Mouse (Mus musculus) forebrain, embryonic 10.5 days (tissue): ENCODE measurements around the gene Fnbp1. TPM values are rescaled to one million over a fixed set of nuclear protein-coding genes. Genes with fewer than 3 reads are reported as not detected.

Experiments used
- DNase-seq: peaks from one replicate; pipeline ENCODE4 v3.0.0-alpha.2; 2017; ENCODE audit warnings: low spot score; ENCODE audit errors: extremely low spot score
- H3K27ac ChIP-seq: fragments of 300-500 bp; sonication (generic); 2 replicates; pipeline ENCODE4 v1.5.1; 2016; ENCODE audit warnings: mild to moderate bottlenecking
- H3K27me3 ChIP-seq: fragments of 300-500 bp; sonication (generic); 2 replicates; pipeline ENCODE4 v1.6.1; 2016; ENCODE audit warnings: mild to moderate bottlenecking; ENCODE audit not compliant: poor library complexity, severe bottlenecking
- H3K36me3 ChIP-seq: fragments of 300-500 bp; sonication (generic); replicated peaks from 2 replicates; pipeline ENCODE4 v1.6.1; 2016; ENCODE audit warnings: mild to moderate bottlenecking, moderate library complexity
- H3K4me1 ChIP-seq: fragments of 300-500 bp; sonication (generic); 2 replicates; pipeline ENCODE4 v1.6.1; 2016
- H3K4me3 ChIP-seq: fragments of 300-500 bp; sonication (generic); 2 replicates; pipeline ENCODE4 v1.5.1; 2016; ENCODE audit warnings: mild to moderate bottlenecking, moderate library complexity
- H3K9me3 ChIP-seq: fragments of 300-500 bp; sonication (generic); 2 replicates; pipeline ENCODE4 v1.6.1; 2016; ENCODE audit warnings: mild to moderate bottlenecking, moderate library complexity
- WGBS: fragments of 180-500 bp; shearing (Covaris S2); methylation state at CpG from one replicate; pipeline ENCODE4 v1.1.7; 2016; 5-methylcytosine and 5-hydroxymethylcytosine counted together
- polyA plus RNA-seq: library from polyadenylated mRNA; unstranded; fragments of >200 nt; fragmentation: Nextera tagmentation; extraction: Ambion mirVana; gene quantifications from 2 replicates; pipeline ENCODE4 v1.2.1, GENCODE M21; 2016

Fnbp1 gene
- polyA plus RNA-seq, 1 experiment from 2014 or later = 13.3 TPM

DNA sequence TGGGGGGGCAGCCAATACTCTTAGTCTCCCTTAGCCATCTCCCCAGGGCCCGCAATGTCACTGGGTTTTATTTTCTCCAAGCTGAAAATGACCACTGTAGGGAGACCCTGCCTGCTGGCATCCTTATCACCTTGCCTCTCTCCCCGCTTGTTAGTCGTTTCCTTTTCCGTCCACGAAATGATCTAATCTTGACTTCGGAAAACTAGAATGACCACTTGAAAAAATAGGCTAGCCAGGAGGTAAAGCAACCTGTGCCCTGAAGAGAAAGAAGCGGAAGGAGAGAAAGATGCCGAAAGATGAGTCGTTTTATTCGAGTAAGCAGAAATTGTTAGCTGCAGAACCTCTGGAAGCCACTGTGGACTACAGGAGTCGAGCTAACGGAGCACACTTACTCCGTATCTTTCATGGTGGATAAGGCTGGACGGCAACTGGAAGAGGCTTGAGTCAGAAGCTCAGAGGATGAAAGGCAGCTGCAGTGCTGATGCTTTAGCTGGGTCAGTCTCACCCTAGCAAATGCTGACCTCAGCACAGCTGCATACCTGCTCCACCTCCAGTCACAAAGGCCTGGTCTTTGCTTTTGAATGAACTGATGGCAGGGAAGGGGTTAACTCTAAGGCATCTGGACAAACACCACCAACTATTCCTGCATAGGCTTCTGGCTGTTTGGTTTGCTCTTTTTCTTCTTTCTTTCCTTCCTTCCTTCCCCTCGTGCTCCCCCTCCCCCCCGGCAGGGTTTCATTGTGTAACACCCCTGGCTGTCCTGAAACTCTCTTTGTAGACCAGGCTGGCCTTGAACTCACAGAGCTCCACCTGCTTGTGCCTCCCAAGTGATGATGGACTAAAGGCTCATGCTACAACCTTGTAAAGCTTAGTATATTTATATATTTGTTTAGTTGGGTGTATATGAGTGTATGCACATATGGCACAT lies 2.2 kb upstream of the Fnbp1 start:
- no peak overlapping the region for H3K4me3 ChIP-seq
- DNase-seq = no peak
- peaks cover 36% of the 10 kb centered on the region for H3K27me3 ChIP-seq
- H3K4me1 ChIP-seq = peaks cover 28% of the 10 kb centered on the region
- 86% methylated on average over 16 of the region's 16 CpGs for WGBS
- H3K27ac ChIP-seq = no peak overlapping the region
- H3K36me3 ChIP-seq = peaks cover 24% of the 10 kb centered on the region
- H3K9me3 ChIP-seq = no peaks in the 10 kb centered on the region

GRCm38 (mm10) chr2:31143326-31143725 lies 1.5 kb upstream of the Fnbp1 start:
- peaks cover 28% of the 10 kb centered on the region for H3K4me1 ChIP-seq
- no peak overlapping the region for H3K4me3 ChIP-seq
- H3K36me3 ChIP-seq = peaks cover 24% of the 10 kb centered on the region
- no peaks in the 10 kb centered on the region for H3K9me3 ChIP-seq
- 81% methylated on average over 6 of the region's 6 CpGs for WGBS
- DNase-seq = no peak
- peaks cover 36% of the 10 kb centered on the region for H3K27me3 ChIP-seq
- no peak overlapping the region for H3K27ac ChIP-seq

- Histone ChIP-seq H3K27ac (no peak overlapping the region; the same call in 1 of the 2 replicates), H3K4me1 (peaks cover 28% of the 10 kb centered on the region), H3K4me3 (peak overlapping the region; percentile 84), H3K36me3 (peaks cover 16% of the 10 kb centered on the region), H3K9me3 (no peaks in the 10 kb centered on the region), H3K27me3 (peaks cover 36% of the 10 kb centered on the region)
- WGBS = 45% methylated on average over 3 of the region's 3 CpGs
- DNase-seq = no peak
Measured at GRCm38 (mm10) chr2:31142505-31142904, 697 bp upstream of the Fnbp1 start.

GRCm38 (mm10) chr2:31141074-31141866 lies 538 bp downstream of the Fnbp1 start:
- Histone ChIP-seq H3K4me1 (peaks cover 37% of the 10 kb centered on the region), H3K27ac (peak overlapping the region; percentile 89), H3K9me3 (no peaks in the 10 kb centered on the region), H3K27me3 (peaks cover 36% of the 10 kb centered on the region), H3K36me3 (peaks cover 8% of the 10 kb centered on the region; the same call in 1 of the 2 replicates), H3K4me3 (peak overlapping the region; percentile 84)
- WGBS = under 1% methylated on average over 75 of the region's 78 CpGs
- DNase-seq = peak; percentile 36

DNA sequence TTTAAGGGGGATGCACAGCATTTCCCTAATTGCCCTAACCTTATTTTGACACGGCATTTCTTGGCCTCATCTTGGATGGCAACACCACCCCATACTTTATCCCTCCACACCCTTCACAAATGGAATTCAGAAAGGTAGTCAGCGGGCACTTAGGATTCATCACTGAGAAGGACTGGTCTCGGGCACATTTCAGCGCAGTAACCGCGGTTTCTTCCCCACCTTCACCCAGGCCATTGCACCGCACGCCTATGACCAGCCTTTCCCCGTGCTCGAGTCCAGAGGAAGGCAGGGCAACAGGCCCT lies 1.1 kb downstream of the Fnbp1 start:
- Histone ChIP-seq H3K27me3 (peaks cover 36% of the 10 kb centered on the region), H3K36me3 (peaks cover 3% of the 10 kb centered on the region; the same call in 1 of the 2 replicates), H3K4me3 (peak overlapping the region; percentile 84), H3K4me1 (peaks cover 42% of the 10 kb centered on the region), H3K9me3 (no peaks in the 10 kb centered on the region), H3K27ac (peak overlapping the region; percentile 89)
- WGBS = 11% methylated on average over 10 of the region's 10 CpGs
- no peak for DNase-seq

DNA sequence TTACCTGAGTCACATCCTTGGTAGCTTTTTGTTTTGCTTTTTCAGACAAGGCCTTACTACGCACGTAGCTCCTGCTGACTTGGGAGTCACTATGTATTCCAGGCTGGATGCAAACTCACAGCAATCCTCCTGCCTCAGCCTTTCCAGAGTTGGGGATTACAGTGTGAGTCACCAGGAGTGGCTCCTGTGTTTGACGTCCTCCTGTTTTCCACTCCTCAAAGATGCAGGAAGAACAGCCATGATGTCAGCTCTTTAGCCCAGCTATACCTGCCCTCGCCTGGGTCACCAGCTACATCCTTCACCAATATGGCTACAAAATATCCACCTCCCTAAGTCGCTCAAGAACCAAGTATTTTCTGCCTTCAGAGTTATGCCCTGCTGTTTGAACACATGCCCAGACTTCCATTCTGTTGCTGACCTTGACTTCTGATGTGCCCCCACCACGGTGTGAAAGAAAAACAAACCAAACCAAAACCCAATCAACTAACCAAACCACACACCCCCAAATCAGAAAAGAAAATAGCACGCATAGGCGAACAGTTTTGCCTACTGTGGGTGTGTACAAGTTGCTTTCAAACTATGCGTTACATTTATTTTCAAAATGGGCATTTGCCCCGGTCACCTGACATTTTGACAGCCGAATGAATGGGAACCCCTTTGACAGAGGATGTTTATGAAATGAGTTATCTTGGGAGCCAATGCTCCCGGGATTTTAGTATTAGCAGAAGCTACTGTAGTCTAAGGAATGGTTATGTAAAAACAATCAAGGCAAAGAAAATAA lies 1.6 kb downstream of the Fnbp1 start:
- 88% methylated on average over 12 of the region's 12 CpGs for WGBS
- H3K4me3 ChIP-seq = peak overlapping the region; percentile 84
- H3K4me1 ChIP-seq = peaks cover 48% of the 10 kb centered on the region
- no peaks in the 10 kb centered on the region for H3K36me3 ChIP-seq
- no peak overlapping the region for H3K27ac ChIP-seq
- H3K27me3 ChIP-seq = peaks cover 36% of the 10 kb centered on the region
- H3K9me3 ChIP-seq = no peaks in the 10 kb centered on the region
- no peak for DNase-seq

- Histone ChIP-seq H3K4me1 (peaks cover 53% of the 10 kb centered on the region), H3K9me3 (no peaks in the 10 kb centered on the region), H3K4me3 (no peak overlapping the region), H3K27me3 (peaks cover 36% of the 10 kb centered on the region), H3K27ac (no peak overlapping the region), H3K36me3 (no peaks in the 10 kb centered on the region)
- WGBS = 90% methylated on average over 10 of the region's 10 CpGs
- DNase-seq = no peak
Measured at GRCm38 (mm10) chr2:31139174-31139632, 2.6 kb downstream of the Fnbp1 start.

- no peaks in the 10 kb centered on the region for H3K36me3 ChIP-seq
- H3K9me3 ChIP-seq = no peaks in the 10 kb centered on the region
- peaks cover 61% of the 10 kb centered on the region for H3K4me1 ChIP-seq
- peaks cover 15% of the 10 kb centered on the region for H3K27me3 ChIP-seq
- 82% methylated on average over 14 of the region's 14 CpGs for WGBS
- H3K27ac ChIP-seq = no peak overlapping the region
- H3K4me3 ChIP-seq = no peak overlapping the region
- no peak for DNase-seq
Measured at GRCm38 (mm10) chr2:31137018-31137590, 4.7 kb downstream of the Fnbp1 start.

- no peaks in the 10 kb centered on the region for H3K36me3 ChIP-seq
- DNase-seq = no peak
- WGBS = 82% methylated on average over 13 of the region's 13 CpGs
Measured at GRCm38 (mm10) chr2:31136338-31136737, 5.5 kb downstream of the Fnbp1 start.

DNA sequence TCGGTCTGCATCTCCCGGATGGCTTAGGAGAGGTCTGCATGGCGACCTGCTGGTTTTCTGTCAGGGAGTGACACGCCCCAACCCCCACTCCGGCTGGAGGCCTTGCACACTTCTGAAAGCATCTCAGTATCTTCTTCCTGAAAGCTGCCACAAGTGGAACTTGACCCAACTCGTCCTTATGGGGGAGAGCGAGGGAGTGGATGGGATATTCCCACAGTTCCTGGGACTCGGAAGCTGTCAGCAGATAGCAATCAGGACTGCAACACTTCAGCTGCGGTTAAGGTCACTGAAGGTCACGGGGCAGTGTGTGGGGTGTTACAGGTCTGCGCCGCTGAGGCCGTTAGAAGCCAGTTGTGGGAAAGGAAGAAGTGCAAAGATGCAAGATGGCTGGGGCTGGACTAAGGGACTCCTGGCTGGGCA lies 6.3 kb downstream of the Fnbp1 start:
- peaks cover 8% of the 10 kb centered on the region for H3K27me3 ChIP-seq
- no peak overlapping the region for H3K4me3 ChIP-seq
- H3K4me1 ChIP-seq = peaks cover 54% of the 10 kb centered on the region
- WGBS = 68% methylated on average over 13 of the region's 13 CpGs
- no peak overlapping the region for H3K27ac ChIP-seq
- H3K36me3 ChIP-seq = no peaks in the 10 kb centered on the region
- H3K9me3 ChIP-seq = no peaks in the 10 kb centered on the region
- no peak for DNase-seq

More at GRCm38 (mm10) chr2:31136338-31136737, 5.5 kb downstream of the Fnbp1 start:
- Histone ChIP-seq H3K4me3 (no peak overlapping the region), H3K27ac (no peak overlapping the region), H3K9me3 (no peaks in the 10 kb centered on the region), H3K27me3 (peaks cover 15% of the 10 kb centered on the region), H3K4me1 (peaks cover 54% of the 10 kb centered on the region)

DNA sequence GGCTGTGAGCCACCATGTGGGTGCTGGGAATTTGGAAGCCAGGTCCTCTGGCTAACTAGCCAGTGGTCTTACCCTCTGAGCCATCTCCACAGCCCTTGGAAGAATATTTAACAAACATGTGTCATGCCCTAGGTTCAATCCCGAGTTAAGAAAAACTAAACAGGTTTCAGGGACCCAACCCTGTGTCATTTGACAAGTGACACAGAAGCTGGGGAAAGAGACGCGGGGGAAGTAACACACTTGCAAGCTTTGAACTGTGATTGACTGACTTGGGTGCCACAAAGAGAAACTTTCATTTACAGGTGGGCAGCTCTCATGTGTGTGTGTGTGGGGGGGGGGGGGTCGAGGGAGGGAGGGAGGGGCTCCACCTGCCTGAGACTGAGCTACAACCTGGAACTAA lies 7.8 kb downstream of the Fnbp1 start:
- Histone ChIP-seq H3K27ac (no peak overlapping the region), H3K36me3 (no peaks in the 10 kb centered on the region), H3K9me3 (no peaks in the 10 kb centered on the region), H3K27me3 (no peaks in the 10 kb centered on the region), H3K4me3 (no peak overlapping the region), H3K4me1 (peaks cover 52% of the 10 kb centered on the region)
- no peak for DNase-seq
- WGBS = 75% methylated on average over 4 of the region's 4 CpGs

GRCm38 (mm10) chr2:31132682-31133081 lies 9.1 kb downstream of the Fnbp1 start:
- no peak for DNase-seq
- Histone ChIP-seq H3K9me3 (no peaks in the 10 kb centered on the region), H3K36me3 (no peaks in the 10 kb centered on the region), H3K4me1 (peaks cover 56% of the 10 kb centered on the region), H3K27me3 (no peaks in the 10 kb centered on the region), H3K27ac (0 out of 2 replicates have a peak overlapping the region, but pooled peaks have one; percentile 52), H3K4me3 (no peak overlapping the region)
- WGBS = 78% methylated on average over 8 of the region's 8 CpGs
